Mouse (Mus musculus): ENCODE measurements at regions not wholly inside any gene's neighbourhood (a gene's known extent, or its start where the extent isn't known, plus 50 kb on each side); places are given as distances from the start of the nearest gene placed in this dataset.
A peak's percentile ranks its signal among the peaks of the same experiment; 100 is the strongest.

DNA sequence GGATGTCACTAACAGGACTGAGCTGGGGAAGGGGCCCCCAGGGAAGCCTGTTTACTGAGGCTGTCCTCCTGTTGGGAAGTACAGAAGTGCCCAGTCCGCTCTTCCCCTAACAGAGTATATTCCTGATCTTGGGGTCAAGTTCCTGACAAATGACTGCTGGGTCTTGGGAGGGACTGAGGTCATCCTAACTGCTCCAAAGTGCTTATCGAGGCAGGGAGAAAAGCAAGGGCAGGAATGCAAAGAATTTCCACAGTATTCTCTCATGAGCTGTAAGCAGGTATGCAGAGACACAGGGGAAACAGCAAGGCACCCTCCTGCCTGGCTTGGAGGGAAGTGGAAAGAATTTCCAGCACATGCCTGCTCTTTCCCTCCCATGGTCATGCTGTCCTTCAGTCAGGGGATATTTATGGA is 107.9 kb downstream of the Oma1 start:
- no peak for DNase-seq (ENCODE audit: low spot score in 2 of 2)

DNA sequence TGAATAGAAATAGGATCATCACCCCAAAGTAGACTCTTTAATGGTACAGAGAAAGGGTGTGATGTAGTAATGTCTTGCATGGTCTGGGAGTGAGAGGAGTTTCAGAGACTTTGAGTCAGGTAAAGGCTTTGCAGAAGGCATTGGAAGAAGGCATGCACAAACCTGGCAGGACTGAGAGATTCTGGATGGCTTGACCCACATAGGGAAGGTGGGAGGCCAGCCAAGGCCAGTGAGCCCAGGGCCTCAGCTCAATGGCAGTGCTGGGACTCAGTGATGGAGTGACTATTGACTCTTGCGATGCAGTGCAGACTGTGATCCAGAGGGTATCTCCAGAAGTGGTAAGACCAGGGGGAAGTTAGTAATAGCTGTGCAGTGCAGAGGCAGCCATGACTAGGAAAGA is 127.8 kb downstream of the Oma1 start:
- DNase-seq (ENCODE audit: low spot score in 2 of 2): no peak

DNA sequence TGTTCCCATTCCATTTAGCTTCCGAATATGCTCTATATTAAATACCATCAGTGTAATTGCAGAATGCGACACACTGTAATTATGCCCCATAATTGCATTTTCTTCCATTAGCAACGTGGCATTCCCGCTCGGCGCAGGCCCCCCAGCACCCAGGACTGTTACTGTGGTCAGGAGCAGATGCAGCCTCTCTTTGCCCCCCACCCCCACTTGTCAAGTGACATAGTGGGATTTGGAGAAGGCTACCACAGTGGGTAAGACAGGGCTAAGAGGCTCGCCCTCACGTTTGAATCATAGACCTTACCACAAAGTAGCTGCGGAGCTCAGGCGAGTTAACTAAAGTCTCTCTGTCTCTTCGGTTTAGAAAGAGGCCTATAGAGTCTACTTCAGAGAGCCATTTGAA is 128.3 kb downstream of the Oma1 start:
- DNase-seq (ENCODE audit: low spot score in 2 of 2): no peak

DNA sequence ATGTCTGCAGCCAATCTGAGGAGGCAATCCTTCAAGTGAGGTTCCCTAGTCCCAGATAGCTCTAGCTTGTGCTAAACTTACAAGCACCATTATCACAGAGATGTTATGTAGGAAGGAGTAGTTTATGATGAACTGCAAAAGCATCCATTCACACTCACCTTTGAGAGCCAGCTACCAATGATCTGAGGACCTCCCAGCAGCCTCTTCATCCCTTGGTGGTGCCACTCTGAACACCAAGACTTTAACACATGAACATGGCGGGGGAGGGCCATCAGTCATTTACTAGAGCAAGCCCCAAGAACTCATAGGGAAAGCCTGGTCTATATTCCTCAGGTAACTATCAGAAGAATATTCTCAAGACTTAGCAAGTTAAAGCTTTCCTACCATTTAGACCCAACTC is 135.7 kb downstream of the Oma1 start:
- DNase-seq (ENCODE audit: low spot score in 2 of 2): no peak

DNA sequence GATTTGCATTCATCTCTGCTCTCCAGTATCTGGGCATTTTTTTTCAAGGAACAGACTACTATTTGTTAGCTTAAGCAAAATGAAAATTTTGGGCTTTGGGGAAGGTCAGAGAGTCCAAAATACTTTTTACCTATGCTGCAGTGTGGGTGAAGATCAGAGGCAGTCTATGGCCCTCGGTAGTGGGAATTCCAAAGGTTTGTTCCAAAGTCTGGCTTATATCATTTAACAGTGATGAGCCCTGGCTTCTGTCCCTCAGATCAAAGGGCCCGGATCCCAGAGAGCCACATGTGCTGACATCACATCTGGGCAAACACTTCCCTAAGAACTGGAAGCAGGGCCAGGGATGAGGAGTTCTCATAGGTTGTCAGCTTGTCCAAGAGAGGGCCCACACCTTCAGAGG is 136.5 kb downstream of the Oma1 start:
- DNase-seq (ENCODE audit: low spot score in 2 of 2): no peak

DNA sequence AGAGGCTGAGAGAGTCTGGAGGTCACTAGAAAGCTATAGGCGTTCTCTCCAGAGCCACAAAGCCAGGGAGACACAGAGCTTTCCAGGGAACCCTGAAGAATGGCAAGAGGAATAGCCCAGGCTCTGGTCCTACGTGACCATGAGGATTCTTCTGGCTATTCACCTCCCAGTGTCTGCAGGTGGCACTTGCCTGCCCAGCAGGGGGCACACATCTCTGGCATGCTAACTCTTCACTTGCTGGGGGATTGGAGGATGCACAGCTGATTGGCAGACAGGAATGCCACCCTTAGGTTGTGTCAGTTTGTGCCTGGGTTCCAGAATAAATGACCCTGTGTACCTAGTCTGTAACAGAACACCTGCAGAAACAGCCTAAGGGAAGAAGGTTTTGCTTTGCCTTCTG is 141.8 kb downstream of the Oma1 start:
- DNase-seq (ENCODE audit: low spot score in 2 of 2): no peak

DNA sequence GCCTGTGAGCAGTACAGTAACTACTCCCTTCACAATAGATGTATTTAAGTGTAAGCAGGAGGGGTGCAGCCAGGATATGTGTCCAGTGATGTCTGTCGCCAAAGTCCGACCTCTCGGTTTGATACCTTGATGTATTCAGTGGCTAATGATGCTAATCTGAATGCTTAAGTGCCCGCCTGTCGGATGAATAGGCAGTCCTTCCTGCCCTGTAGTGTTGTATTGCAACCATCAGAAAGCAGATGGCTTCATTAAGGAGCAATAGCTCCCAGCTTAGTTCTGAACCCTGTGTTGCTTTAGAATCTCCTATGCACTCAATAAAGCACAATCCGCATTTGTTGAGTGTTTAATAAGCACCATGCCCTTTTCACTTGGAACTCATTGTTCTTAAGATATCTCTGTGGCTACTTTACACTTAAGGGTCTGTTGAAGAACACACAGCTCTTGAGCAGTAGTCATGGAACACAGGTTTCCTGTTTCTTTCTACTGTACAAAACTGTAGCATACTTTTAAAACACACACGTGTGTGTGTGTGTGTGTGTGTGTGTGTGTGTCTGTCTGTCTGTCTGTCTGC is 152.5 kb downstream of the Oma1 start:
- DNase-seq (ENCODE audit: low spot score in 2 of 2): no peak

DNA sequence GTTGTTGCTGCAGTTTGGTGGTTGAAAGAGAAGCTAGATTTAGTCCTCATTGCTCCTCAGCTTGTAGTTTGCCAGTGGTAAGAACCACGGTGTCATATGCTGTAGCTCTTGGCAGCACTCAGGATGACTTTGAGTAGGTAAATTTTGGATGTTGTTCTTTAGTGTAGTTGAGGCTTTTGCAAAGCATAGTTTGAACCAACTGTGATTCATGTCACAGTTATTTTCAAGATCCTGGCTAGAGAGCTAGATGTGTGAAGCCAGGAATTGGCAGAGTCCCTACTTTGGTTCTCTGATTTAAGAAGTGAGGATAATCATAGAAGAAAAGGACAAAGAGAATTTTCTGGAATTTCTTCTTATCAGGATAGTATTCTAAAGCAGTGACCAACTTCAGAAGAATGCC is 143.6 kb upstream of the Dab1 start:
- DNase-seq (ENCODE audit: low spot score in 2 of 2): no peak

DNA sequence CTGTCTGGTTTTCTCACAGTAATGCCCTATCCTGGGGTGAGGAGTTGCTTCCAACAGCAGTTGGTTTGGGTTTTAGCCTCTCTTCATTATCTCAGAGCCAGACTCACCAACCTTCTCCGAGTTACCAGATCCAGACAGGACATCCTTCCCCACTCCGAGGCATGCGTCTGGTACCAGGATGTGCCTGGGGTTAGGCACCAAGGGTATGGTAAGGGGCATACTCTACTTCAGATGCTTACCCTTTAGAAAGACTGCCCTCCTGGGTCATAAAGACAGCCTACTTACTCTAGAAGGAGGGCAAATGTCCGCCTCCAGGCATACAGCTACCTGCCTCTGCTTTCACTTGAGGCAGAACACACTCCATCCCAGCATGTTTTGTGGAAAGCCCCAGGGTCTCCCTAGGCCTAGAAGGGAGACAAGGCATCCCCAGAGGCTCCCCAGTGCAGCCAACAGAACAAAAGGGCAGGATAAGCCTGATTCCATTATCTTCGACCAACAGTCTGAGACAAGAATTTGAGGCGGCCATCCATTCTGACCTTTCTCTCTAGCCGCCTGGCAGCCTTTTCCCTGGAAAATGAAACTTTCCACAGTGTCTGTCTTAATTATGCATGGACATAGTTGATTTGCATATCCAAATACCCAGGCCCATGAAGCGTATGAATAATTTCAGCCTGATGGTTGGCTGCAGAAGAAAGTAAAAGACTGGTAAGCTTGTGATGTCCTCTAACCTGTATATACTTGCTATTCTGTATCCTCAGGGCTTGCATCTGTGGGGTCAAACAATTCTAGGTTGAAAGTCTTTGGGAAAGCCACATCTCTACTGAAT is 132.8 kb upstream of the Dab1 start:
- DNase-seq (ENCODE audit: low spot score in 2 of 2): no peak

DNA sequence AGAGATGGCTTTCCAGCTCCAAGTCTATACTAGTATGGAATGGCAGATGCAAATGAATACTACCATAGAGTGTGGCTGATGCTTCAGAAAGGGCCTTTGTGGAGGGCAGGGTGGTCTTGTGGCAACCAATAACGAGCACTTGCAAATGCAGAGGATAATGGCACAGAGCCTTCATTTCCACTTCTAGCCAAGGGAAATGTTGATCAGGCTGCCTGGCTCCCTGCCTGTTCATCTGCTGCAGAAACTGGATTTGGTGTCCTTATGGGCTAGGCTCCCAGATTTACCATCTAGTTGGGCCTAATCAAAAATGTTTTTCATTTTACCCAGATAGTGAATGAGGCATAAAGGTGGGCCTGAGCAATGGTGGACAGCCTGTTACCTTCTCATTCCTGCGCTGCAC is 110.7 kb upstream of the Dab1 start:
- peak; percentile 4 to 16 for DNase-seq (ENCODE audit: low spot score in 2 of 2)

DNA sequence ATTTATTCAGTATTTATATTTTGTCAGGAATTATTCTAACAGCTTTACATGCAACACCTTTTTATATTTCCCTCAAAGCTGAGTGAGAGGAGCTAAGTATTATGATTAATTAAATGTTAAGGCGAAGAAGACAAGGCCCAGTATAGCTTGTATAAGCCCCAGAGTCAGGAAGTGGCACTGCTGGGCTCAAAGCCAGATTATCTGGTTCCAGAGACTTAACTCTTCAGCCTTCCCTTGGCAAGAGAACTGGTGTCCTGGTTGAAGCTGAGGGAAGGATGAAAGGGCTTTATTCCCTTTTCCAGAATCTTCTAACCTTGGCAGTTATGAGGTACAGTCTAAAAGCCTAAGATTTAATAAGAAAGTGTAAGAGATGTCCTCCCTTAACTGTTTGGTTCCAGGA is 106.3 kb upstream of the Dab1 start:
- DNase-seq (ENCODE audit: low spot score in 2 of 2): no peak

DNA sequence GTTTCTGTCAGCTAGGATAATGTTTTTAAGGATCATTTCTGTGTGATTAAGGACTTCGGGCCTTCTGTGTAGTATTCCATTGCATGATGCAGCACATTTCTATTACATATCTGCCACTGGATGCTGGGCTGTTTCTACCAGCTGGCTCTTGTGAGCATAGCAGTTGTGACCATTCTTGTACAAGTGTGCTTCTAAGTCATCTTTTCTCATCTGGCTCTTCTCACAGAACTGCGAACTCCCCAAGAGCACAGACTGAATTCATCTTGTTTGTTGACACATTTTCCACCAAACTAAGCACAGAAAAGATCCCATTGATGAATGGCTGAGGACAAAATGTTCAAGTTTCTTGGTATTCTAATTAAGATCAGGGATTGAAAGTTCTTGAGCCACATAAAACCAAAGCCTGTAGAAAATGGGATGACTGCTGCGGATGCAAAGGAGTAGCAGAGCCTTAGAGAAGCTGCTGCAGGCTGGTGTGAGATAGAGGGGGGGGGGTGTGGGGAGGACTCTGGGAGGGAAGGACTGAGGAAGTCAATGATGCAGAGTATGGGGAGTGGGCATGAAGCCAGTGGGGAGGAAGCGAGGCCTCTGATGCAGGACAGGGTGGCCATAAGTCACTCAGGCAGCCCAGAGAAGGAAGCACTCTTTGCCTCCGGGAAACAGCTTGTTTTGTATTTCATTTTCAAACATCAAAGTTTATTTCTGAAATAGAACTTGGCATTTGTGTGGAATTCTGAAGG is 97.1 kb upstream of the Dab1 start:
- DNase-seq (ENCODE audit: low spot score in 2 of 2): no peak

DNA sequence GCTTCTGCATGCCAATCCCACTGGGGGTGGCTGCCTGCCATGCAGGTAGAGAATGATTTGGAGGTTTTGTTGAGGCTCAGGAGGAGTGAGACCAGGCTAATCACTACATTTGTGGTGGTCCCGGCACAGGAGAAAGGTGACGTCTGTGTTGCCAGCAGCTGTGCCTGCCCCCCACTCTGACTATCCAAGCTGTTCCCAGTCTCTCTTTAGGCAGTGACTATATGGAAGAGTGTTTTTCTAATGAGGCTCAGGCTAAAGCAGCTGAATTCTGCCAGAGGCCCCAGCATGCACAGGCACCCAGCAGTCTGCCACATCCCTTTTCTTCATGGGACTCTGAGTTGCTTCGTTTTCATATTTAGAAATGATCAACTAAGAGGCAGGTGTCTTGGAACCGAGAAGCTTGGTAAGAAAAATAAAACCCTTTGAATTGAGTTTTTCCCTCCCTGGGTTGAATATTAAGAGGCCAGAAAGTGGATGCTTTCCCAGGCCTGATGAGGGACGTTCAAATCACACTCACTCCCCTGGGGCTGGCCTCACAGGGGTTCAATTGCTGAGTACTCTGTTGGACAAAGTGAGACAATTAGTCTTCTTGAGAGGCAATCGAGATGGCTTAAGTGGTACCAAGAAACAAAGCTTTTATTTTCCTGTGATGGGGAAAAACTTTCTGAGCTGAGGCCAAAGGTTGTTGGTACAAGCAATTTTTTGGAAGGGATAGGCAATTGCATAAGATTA is 82.5 kb upstream of the Dab1 start:
- no peak for DNase-seq (ENCODE audit: low spot score in 2 of 2)

DNA sequence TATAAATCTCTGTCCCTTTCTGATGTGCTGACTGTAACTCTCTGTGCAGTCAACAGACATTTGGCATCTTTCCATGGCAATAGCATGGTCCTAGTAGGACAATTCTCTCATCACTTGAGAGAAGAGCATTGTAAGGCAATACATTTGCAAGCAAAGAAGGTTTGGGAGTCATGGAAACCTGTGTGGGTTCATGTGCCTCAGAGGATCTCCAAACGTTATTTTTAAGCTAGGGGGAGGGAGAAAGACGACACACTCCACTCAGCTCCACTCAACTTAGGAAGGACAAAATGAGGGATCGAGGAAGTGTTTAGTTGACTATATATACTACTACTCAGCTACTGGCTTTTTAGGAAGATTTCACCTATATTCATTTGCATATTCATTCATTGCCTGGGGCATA is 78.2 kb upstream of the Dab1 start:
- DNase-seq (ENCODE audit: low spot score in 2 of 2): no peak

DNA sequence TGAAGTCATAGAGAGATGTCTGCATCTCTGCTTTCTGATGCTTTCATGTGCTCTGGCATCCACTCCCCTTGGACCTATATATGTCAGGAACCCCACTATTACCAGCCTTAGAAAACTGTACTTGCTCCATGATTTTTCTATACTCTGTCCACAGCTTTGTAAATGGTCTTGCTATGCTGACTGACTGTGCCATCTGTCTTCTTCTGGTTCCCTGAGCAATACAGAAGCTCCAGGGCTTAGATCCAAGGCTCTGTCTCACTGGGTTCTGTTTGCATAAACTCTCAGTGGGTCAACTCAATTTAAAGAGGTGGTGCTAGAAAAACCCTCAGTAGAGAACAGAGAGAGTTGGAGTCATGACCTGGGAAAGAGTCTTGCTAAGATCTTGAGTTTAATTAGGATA is 71.9 kb upstream of the Dab1 start:
- DNase-seq (ENCODE audit: low spot score in 2 of 2): no peak

DNA sequence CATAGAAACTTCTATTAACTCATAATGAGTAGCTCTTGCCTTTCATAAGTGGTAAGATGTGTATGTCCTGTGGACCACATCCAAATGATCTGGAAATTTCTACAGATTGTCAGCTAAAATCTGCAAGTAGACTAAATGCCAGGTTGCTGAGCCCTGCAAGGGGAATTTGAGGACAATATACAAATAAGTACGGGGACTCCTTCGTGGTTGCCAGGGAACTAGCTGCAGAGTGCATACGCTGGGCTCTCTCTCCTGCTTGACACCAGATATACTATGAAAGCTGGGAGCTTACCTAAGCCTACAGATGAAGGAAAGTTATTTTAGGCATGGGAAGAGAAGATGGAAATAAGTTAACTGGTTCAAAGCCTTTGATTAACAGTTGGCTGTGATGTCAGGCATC is 66.7 kb upstream of the Dab1 start:
- no peak for DNase-seq (ENCODE audit: low spot score in 2 of 2)

DNA sequence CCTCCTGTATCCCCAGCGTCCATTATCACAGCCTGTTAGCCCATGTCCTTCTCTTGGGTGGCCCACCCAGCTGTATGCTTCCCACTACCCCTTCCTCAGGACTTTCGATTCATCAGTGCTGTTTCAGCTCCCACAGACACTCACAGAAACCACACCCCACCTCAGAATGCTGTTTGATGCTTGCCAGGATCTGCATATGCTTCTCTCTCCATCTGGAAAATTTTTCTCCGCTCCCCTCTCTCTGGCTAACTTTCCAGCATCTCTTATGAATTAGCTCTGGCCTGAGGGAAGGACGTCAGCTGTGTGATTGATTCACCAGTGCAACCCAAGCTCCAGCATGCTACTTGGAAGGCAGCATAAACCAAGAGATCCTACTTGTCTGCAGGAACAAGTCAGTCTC is 66.0 kb upstream of the Dab1 start:
- DNase-seq (ENCODE audit: low spot score in 2 of 2): no peak

DNA sequence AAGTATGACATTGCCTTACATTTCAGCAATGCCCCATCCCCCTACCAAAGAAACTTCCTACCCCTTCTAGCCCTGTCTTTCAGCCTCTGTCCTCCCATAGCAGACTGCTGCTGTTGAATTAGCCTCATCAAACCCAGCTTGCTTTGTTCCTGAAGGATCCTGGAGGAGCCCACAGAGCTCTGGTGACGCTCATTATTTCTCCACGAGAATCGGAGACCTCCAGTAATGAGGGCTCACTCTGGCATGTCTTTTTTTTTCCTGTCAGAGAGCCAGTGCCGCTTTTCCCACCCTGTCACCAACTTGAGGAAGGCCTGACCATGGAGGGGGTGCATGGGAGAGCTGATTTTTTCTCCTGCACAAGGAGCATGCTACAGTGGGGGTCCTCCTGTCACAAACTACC is 64.6 kb upstream of the Dab1 start:
- DNase-seq (ENCODE audit: low spot score in 2 of 2): no peak

Data from frontal cortex, postnatal 10 days (tissue).